Mouse (Mus musculus) adrenal gland, adult 8-10 months (tissue): Measurements from ENCODE around the gene Gm6657. TPM values are rescaled to one million over a fixed set of nuclear protein-coding genes. Genes with fewer than 3 reads are reported as not detected.

Experiments used
- total RNA-seq, 4 experiments: library from RNA; stranded (reverse); gene quantifications; 2 replicates each; pipeline ENCODE4 v1.2.4; 2022

The Gm6657 gene
- total RNA-seq, 4 experiments from 2014 or later, result not detected

Other genes starting within 250 kb of the Gm6657 start
- gene Gphn, start 32.1 kb downstream of the Gm6657 start, total RNA-seq, result 10 to 100 TPM; 27.3 to 35.8 (median 29.6) TPM